Mouse (Mus musculus): ENCODE results near the gene Cdh16. TPM values are rescaled to one million over a fixed set of nuclear protein-coding genes. Genes with fewer than 3 reads are reported as not detected.
"Not testable (repeated sequence)": the region's sequence is repeated elsewhere in the genome, so short reads cannot be mapped to it uniquely, and the experiment has no call there.

Gene Cdh16
- total RNA-seq, 4 experiments from 2014 or later = 3.7 to 8.2 (median 6.5) TPM

DNA sequence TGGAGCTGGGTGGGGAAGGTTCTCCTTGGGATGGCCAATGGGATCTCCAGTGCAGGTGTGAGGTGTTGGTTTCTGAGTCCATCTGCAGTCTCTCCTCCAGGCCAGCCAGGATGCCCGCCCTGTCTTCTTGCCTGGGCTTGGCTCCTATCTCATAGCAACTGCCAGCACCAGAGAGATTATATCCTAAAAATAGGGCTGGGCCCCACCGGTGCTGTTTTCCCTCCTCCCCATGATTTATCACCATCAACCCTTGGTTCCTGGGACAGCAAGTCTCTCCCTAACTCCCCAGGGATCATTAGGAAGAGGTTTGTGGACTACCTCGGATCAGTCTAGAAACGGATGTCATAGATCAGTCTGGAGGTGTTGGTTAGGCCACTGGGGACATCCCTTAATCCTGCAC, 11.1 kb downstream of the Cdh16 start:
- no peak for DNase-seq (ENCODE audit: low spot score)

DNA sequence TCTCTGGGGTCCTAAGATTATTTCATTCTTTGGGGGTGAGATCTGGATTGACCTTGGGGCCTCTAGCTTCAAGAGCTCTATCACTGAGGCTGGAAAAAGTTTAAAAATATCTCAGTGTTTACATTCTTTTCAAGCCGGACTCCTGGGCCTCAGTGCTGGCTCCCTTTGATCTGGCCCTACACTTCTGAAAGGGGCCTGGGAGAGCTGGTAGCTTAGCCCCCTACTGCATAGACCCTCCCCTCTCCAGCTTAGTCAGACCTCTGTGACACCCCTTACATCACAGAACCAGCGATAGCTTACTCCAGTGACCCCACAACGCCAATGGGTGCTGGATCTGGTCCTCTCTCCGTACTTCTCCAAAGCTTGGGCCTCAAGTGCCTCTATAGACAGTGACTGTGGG, 12.6 kb downstream of the Cdh16 start:
- DNase-seq (ENCODE audit: low spot score) = no peak

DNA sequence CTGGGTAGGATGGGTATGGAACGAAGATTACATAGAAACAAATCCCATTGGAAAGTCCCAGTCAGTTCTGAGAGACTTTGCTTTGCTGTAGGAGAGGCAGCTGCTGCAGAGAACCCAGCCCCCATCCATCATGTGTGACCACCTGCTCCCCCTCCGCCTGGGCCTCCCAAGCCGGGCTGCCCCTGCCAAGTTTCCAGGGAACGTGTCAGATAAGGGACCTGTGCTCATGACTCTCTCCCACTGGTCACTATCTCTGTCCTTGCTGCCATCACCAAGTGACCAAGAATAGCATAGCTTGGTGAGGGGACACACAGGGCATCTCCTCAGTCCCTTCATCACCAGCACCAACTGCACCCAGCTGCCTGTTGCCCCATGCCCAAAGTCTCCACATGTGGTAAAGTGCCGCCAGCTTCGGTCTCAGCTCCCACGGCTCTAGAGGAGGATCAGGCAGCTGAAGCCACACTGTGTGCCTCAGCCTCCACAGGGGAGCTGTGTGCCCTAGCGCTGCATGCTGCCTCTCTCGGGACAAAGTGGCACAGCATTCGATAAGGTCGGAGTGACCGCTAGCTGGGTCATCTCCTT, 13.9 kb downstream of the Cdh16 start:
- peak; percentile 78 for DNase-seq (ENCODE audit: low spot score)

DNA sequence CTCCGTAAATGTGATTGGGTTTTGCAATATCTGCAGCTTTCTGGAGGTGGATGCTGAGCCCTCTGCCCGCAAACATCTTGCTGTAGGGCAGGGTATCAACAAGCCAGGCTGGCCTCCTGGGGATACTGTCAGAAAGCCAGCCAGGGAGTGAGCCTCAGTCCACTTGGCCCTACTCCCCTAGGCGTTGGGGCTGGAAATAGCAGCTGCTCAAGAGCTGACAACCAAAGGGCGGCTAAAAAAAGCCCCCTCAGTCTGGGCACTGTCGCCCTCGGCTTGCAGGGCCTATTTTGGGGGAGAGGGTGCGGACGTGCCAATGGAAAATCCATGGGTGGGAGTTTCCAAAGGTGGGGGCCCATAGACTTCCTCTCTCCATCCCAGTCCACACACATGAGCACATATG, 15.0 kb downstream of the Cdh16 start:
- DNase-seq (ENCODE audit: low spot score) = no peak

DNA sequence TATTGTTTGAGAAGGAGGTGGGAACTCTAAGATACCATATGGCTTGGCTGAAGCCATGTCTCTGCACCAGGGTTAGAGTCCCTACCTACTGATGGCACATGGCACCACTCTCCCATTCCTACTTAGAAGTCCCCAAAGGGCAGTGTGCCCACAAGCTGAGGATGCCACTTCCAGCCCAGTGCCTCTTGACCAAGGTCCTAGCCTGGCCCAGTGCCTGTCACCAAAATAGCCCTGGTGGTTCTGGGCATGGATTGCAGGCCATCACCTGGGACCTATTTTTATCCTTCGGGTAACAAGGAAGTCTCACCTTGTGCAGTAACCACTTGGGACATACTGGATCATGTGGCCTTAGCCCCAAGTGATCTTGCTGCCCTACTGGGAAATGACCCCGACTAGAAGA, 16.3 kb downstream of the Cdh16 start:
- DNase-seq (ENCODE audit: low spot score) = peak; percentile 78

DNA sequence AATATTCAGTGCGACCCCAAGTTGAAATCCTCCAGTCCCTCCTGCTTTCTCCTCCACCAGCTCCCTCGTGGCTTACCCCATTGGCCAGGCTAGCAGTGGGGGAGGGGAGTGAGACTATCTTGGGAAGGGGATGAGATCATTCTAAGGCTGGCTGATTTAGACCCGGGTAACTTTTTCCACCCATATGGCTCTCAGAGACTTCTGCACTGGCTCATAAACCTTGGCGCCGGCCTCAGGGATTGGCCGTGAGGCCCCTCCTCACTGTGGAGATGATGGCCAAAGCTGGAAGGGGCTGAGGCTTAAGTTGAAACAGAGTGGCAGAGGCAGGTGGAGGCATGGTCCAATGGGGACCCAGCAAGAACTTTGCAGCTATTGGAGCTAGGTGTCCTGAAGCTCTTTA, 17.9 kb downstream of the Cdh16 start:
- DNase-seq (ENCODE audit: low spot score) = no peak

DNA sequence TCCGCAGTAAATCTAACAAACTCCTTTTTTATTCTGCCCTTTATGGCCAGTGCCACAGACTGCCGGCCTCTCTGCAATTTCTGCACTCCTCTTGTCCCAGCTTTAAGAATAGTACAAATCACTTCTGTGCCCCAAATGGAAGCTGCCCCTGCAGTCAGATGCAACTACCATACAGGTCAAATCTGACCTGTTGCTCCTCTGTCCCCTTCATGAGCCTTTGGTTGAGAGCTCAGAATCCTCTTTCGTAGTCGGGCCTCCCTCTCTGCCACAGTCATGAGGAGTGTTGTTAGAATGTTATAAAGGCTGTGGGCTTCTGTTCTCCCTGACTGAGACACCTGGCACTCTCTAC, 21.0 kb downstream of the Cdh16 start:
- no peak for DNase-seq (ENCODE audit: low spot score)

DNA sequence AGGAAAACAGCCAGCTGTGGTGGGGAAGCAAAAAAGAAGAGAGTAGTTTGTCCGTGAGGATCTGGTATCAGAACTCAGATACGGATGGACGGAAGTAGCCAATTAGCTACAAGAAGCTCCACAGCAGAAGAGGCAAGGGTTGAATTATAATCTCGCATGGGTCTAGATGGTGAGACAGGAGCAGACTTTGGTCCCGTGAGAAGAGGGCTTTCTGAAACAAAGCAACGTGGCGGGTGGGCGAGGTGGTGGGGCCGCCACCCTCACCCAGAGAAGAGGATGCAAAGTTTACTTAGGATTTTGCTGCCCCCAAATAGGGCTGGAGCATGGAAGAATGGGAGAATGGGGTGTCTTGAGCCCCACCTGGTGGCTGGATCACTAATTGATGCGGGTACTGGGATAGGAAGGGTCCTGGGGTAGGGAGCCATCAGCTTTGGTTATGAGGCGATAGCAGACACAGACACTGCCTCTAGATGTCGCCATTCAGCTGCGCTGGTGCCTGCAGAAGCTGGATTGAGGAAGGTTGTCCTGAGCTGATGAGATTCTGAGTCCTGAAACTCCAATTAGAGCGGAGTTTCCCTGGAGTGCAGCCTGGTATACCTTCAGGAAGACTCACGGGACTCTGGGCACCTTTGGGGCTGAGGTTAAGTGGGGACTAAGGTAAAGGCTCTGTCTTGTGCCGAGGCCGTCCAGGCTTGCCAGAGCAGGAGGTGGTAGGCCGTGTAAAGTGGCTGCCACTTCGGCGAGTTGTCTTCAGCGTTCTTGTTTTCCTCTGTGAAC, 21.5 kb downstream of the Cdh16 start:
- peak; percentile 89 for DNase-seq (ENCODE audit: low spot score)

DNA sequence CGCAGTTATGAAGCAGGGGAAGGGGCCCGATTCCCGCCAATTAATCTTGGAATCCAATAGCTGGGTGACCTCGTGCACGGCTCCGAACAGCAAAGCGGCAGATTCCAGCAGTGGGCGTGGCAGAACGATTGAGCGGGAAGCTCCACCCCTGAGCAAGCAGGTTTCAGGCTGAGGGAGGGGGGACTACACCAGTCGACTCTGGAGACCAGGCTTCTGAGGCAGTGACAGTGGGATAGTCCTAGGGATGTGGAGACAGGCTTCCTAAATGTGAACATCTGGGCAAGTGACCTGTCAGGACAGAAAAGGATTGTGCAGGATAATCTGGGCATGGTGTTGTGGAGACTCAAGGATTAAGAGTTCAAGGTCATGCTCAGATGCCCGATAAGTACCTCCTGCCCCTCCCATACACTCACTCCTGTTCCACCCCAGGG, 22.2 kb downstream of the Cdh16 start:
- DNase-seq (ENCODE audit: low spot score) = no peak

DNA sequence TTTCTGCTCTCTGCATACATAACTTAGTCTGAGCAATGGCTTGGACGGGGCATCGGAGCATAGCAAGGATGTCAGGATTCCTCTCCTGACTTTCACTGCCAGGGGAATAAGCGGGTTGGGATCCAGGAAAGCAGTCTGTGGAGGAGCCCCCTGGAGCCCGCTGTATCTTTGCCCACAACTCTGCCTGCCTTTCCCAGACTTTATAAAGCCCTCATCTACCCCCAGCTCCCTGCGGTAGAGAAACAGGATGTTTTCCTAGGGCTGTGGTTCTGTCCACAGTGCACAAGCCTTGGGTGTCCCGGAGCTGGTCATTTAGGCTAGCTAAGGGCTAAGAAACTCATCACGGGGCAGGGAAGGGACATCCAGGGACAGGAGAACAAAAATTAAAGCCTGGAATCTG, 22.8 kb downstream of the Cdh16 start:
- no peak for DNase-seq (ENCODE audit: low spot score)

DNA sequence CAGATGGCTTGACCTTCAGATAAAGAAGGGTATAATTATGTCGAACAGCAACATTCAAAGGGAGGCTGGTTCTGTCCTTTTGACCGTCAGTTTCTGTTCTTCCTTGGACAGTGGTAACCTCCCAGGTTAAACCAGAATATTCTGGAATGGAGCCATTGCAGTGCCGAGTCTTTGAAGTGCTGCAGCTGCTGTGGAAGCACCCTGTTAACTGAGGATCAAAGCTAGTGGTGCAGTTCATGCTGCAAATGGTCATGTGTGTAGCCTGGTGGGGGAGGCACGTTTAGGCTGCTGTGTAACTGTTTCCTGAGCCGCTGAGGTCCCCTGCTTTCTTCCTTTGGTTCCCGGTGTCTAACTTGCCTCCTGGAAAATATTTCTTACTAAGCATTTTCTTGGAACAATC, 25.7 kb downstream of the Cdh16 start:
- no peak for DNase-seq (ENCODE audit: low spot score)

DNA sequence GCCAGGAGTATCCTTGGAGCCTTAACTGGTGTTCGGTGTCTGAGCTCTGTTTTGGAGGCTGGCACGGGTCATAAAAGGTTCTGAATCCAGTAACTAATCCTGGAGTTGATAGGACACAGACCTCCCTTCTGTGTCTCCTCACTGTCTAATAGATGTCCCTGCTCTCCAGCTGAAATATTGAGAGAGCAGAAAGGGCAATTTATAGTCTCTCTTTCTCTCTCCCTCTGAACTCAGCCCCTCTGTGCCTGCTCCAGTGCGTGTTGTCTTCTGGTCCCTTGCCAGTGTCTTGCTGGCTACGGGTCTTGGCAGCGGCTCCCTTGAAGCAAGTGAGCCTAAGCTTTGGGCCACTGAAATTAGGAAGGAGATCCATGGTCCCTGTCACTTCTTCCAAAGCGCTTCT, 26.5 kb downstream of the Cdh16 start:
- no peak for DNase-seq (ENCODE audit: low spot score)

DNA sequence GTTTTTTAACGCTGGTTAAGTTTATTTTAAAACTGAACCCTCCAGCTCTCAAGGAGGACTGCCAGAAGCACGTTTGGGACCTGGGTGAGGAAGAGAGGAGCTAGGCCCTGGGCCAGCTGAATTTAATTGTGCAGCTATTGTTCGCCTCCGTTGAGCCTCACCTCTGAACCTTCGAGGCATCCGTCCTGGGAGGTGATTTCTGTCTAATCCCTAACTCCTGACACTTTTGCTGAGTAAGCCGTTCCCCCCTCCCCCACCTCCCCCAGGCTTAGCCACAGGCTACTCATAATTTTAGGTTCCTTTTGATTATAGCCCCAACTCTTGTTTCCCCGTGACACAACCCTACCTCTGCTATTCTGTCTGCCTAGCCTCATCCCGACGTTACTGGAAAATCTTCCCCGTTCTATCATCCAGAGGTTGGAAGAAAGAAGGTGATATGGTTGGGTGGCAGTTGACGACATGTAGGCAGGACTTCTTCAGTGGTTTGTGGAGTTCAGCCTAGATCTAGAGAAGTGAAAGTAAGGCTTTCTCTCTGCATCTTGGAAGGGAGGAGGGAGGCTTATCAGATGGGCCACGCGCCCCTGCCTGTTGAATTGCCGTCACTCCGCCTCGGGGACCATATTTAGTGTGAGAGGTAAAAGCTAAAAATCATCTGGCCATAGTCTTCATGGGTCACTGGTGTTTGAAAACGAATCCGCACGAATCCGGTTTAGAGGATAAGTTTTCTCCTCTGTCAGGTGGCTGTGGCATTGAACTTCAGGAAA, 28.2 kb downstream of the Cdh16 start:
- no peak for DNase-seq (ENCODE audit: low spot score)

DNA sequence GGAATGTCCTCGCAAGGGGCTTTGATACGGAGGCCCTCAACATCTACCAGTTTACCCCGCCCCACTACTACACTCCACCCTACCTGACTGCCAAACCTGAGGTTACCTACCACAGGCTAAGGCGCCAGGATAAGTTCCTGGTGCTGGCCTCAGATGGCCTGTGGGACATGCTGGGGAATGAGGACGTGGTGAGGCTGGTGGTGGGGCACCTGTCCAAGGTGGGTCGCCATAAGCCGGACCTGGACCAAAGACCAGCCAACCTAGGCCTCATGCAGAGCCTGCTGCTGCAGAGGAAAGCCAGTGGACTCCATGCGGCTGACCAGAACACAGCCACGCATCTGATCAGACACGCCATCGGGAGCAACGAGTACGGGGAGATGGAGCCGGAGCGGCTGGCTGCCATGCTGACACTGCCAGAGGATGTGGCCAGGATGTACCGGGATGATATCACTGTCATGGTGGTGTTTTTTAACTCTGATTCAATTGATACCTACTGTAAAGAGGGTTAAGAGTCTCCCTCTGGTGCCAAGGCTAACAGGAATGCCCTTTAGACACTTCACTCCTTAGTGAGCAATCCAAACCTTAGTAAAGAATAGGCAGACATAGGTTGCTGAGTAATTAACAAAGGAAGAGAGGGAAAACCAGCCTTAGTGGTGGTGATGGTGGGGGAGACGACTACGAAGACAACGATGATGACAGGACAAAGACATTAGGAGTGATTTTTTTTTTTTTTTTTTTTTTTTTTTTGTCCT, 29.4 kb downstream of the Cdh16 start:
- no peak for DNase-seq (ENCODE audit: low spot score)

DNA sequence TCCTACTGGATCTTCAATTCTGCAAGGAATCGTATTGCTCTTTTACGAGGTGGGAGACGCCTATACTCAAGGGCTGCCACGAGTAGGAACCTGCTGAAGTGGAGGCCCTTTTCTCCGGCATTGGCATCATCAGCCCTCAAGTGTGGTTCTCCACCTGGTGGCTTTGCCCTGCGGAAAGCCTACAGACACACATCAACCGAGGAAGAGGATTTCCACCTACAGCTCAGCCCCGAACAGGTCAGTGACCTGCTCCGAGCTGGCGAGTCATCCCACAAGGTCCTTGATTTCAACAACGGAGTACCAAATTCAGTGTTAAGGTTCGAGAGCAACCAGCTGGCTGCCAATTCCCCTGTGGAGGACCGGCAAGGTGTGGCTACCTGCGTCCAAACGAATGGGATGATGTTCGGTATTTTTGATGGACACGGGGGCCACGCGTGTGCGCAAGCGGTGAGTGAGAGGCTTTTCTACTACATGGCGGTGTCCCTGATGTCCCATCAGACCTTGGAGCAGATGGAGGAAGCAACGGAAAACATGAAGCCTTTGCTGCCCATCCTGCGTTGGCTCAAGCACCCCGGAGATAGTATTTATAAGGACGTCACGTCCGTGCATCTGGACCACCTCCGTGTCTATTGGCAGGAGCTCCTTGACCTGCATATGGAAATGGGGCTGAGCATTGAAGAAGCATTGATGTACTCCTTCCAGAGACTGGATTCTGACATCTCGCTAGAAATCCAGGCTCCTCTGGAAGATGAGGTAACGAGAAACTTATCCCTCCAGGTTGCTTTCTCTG, 30.5 kb downstream of the Cdh16 start:
- no peak for DNase-seq (ENCODE audit: low spot score)

DNA sequence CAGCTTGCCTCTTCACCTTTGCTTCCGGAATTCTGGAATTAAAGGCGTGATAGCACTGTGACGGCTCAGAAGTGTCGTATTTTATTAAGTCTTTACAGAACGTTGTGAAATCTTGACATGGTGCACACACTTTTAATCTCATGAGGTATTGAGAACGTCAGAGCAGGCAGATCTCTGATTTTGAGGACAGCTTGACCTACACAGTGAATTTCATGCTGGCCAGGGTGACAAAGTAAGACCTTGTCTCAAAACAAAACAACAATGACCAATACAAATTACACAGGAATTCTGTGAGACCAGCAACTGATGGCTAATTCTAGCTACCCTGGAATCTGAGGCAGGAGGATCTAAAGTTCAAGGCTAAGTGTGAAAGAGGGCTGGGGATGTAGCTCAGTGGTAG, 31.6 kb downstream of the Cdh16 start:
- no peak for DNase-seq (ENCODE audit: low spot score)

DNA sequence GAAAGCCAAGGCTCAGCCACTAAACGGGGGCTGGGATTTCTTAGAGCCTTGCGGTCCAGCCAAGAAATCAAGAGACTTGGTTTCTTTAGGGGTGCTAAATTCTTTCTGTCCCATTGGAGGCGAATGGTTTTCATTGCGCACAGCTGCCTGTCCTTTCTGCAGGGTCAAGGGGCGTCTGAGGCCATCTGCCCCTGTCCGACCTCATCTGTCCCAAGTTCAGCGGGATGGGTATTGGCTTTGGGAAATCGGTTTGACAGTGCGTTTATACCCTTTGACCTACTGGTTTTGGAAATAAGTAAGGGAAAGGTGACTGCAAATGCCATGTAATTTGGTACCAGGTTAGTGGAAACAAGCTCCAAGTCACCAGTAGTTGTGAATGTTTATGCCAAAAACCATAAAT, 32.3 kb downstream of the Cdh16 start:
- no peak for DNase-seq (ENCODE audit: low spot score)

DNA sequence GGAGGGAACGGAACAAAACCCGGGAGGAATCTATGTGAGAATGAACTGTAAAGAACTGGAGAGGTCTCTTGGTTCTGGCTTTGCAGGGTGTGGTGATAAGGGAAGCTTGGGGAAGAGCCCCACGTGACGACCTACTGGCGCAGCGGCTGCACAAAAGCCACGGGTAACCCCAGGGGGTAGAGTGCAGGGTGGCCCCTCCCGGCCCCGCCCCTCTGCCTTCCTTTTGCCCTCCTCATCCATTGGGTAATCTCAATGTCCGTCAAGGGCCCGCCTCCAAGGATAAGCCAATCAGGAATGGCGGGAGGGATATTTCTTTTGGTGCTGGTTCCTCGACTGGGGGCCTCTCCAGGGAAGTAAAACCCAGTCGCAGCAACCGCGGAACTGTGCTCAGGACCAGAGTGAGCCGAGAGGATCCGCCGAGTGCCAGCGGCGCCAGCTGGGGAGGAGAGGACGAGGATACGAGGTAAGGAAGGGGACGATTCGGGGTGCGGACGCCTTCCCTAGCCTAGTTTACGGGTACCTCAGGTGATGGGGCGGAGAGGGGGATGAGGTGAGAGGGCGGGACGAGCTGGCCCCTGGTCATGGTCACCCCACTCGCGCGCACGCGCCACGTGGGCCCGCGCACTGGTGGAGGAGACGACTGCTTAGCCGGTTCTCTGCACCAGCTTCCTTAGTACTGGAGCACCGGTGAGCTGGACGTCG, 32.9 kb downstream of the Cdh16 start, which contains the start of gene Pdp2:
Gene Pdp2 (plus strand): TSS at position 319 of the 702 bp plus-strand sequence.
- peak; percentile 95 for DNase-seq (ENCODE audit: low spot score)

DNA sequence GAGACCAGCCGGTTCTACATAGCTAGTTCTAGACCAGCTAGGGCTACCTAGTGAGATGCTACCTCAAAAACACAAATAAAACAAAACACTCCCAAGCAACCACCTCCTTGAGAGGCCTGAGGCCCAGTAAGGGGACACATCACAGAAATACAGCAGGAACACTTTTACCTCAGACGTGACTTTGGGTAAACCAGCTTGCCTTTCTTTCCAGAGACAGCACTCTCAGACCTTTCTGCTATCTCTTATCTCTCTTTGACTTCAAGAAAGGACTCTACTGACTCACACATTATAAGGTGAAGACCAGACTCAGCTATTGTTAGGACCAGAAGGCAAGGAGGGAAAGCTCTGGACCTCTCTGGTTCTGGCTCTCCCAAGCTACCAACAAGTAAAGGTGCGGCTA, 33.9 kb downstream of the Cdh16 start:
- DNase-seq (ENCODE audit: low spot score) = no peak

DNA sequence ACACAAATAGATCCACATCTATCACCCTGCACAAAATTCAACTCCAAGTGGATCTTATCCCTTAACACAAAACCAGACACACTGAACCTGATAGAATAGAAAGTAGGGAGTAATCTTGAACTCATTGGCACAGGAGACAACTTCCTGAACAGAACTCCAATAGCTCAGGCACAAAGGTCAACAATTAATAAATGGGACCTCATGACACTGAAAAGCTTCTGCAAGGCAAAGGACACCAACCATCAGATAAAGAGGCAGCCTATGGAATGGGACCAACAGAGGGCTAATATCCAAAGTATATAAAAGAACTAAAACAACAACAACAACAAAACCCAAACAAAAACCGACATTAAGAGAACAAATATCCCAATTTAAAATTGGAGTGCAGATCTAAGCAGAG, 39.7 kb downstream of the Cdh16 start:
- DNase-seq (ENCODE audit: low spot score) = no peak

DNA sequence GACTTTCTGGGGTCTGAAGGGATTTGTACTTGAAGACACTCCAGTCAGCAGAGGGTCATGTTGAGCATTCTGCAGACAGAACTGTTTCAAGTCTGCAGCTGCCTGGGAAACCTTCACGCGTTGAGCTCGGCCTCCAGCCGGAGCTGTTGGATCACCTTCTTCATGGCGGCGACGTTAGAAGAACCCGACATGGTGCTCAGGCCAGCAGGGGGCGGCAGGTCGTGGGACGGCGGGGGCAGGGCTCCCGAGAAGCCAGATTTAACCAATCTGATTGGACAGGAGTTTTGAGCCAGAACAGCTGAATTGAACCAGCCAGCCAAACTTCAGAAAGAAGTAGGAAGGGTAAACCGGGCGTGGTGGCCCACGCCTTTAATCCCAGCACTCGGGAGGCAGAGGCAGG, 46.6 kb downstream of the Cdh16 start:
- not testable (repeated sequence) for DNase-seq (ENCODE audit: low spot score)
